Mouse (Mus musculus) MEL (cell line): Measurements from ENCODE around the gene Cfap36. TPM values are rescaled to one million over a fixed set of nuclear protein-coding genes. Genes with fewer than 3 reads are reported as not detected.

Source experiments
- DNase-seq: peaks from one replicate; pipeline ENCODE4 v3.0.0; 2011; ENCODE audit warnings: low read depth, low spot score
- H3K27ac ChIP-seq: 2 replicates; pipeline ENCODE4 v1.5.1; 2012; ENCODE audit warnings: low read depth, mild to moderate bottlenecking, control low read depth, low read length, moderate library complexity; ENCODE audit not compliant: control insufficient read depth
- H3K27me3 ChIP-seq, 2 experiments: fragments of 150-350 bp in 1 of 2; sonication (generic) in 1 of 2; 2 replicates each; pipeline ENCODE4 v1.6.1; 2012; ENCODE audit warnings: low read length in 2 of 2, mild to moderate bottlenecking in 2 of 2, improper control_type of control experiment in 1 of 2, moderate library complexity in 1 of 2; ENCODE audit not compliant: insufficient read depth in 2 of 2, control insufficient read depth in 1 of 2
- H3K36me3 ChIP-seq, 2 experiments: 2 replicates each; pipeline ENCODE4 v1.6.1; 2012 to 2014; ENCODE audit warnings: low read length in 2 of 2, improper control_type of control experiment in 1 of 2, inconsistent platforms in 1 of 2, mild to moderate bottlenecking in 1 of 2; ENCODE audit not compliant: insufficient read depth in 2 of 2, control insufficient read depth in 1 of 2
- H3K4me1 ChIP-seq, 2 experiments: fragments of 150-350 bp in 1 of 2; sonication (generic) in 1 of 2; 2 replicates each; pipeline ENCODE4 v1.6.1; 2012; ENCODE audit warnings: low read length in 2 of 2, improper control_type of control experiment in 1 of 2, mild to moderate bottlenecking in 1 of 2; ENCODE audit not compliant: insufficient read depth in 2 of 2, control insufficient read depth in 1 of 2
- H3K4me3 ChIP-seq, 2 experiments: fragments of 150-350 bp in 1 of 2; sonication (generic) in 1 of 2; 2 replicates each; pipeline ENCODE4 v1.5.1; 2012; ENCODE audit warnings: low read depth in 2 of 2, low read length in 2 of 2, mild to moderate bottlenecking in 2 of 2, moderate library complexity in 2 of 2, control low read depth in 1 of 2, improper control_type of control experiment in 1 of 2; ENCODE audit not compliant: control insufficient read depth in 1 of 2, insufficient read depth in 1 of 2
- H3K79me2 ChIP-seq: 2 replicates; pipeline ENCODE4 v1.6.1; 2012; ENCODE audit warnings: mild to moderate bottlenecking, low read length, moderate library complexity; ENCODE audit not compliant: control insufficient read depth, poor library complexity, insufficient read depth
- H3K9ac ChIP-seq: 2 replicates; pipeline ENCODE4 v1.6.1; 2012; ENCODE audit warnings: low read depth, mild to moderate bottlenecking, control low read depth, low read length, moderate library complexity; ENCODE audit not compliant: control insufficient read depth, poor library complexity, severe bottlenecking
- H3K9me3 ChIP-seq: fragments of 150-350 bp; sonication (generic); replicated peaks from 2 replicates; pipeline ENCODE4 v1.6.1; 2012; ENCODE audit warnings: mild to moderate bottlenecking, low read length, improper control_type of control experiment, moderate library complexity; ENCODE audit not compliant: insufficient read depth
- BHLHE40 ChIP-seq: IDR thresholded peaks from 2 replicates; pipeline ENCODE4 v1.6.1; 2012; ENCODE audit warnings: low read depth, mild to moderate bottlenecking, inconsistent platforms, low read length, improper control_type of control experiment, borderline replicate concordance
- CHD1 ChIP-seq: IDR thresholded peaks from 2 replicates; pipeline ENCODE4 v1.6.1; 2012; ENCODE audit warnings: low read depth, mild to moderate bottlenecking, inconsistent platforms, low read length, improper control_type of control experiment
- CTCF ChIP-seq, 3 experiments: IDR thresholded peaks in 2 of 3; conservative IDR thresholded peaks in 1 of 3; 2 replicates each; pipeline ENCODE4 v1.5.1; 2011 to 2012; ENCODE audit warnings: low read length in 3 of 3, low read depth in 2 of 3, mild to moderate bottlenecking in 2 of 3, improper control_type of control experiment in 1 of 3, inconsistent platforms in 1 of 3, mixed read lengths in 1 of 3, moderate library complexity in 1 of 3; ENCODE audit not compliant: control insufficient read depth in 1 of 3, insufficient read depth in 1 of 3, poor library complexity in 1 of 3, severe bottlenecking in 1 of 3
- ELF1 ChIP-seq: IDR thresholded peaks from 2 replicates; pipeline ENCODE4 v1.6.1; 2014; ENCODE audit warnings: low read depth, mild to moderate bottlenecking, inconsistent platforms, low read length, improper control_type of control experiment, moderate library complexity
- EP300 ChIP-seq, 2 experiments: IDR thresholded peaks; 2 replicates each; pipeline ENCODE4 v1.6.1; 2011; ENCODE audit warnings: improper control_type of control experiment in 2 of 2, low read length in 2 of 2, low read depth in 1 of 2, mild to moderate bottlenecking in 1 of 2
- ETS1 ChIP-seq: IDR thresholded peaks from 2 replicates; pipeline ENCODE4 v1.6.1; 2012; ENCODE audit warnings: low read depth, mild to moderate bottlenecking, inconsistent platforms, low read length, improper control_type of control experiment, moderate library complexity
- GATA1 ChIP-seq: IDR thresholded peaks from 2 replicates; pipeline ENCODE4 v1.6.1; 2011; ENCODE audit warnings: low read depth, low read length, improper control_type of control experiment
- KAT2A ChIP-seq: conservative IDR thresholded peaks from 2 replicates; pipeline ENCODE4 v1.6.1; 2012; ENCODE audit warnings: low read depth, low read length, improper control_type of control experiment, inconsistent platforms
- MEF2A ChIP-seq: IDR thresholded peaks from 2 replicates; pipeline ENCODE4 v1.6.1; 2014; ENCODE audit warnings: low read depth, mild to moderate bottlenecking, inconsistent platforms, low read length, improper control_type of control experiment; ENCODE audit not compliant: poor library complexity, insufficient replicate concordance, severe bottlenecking; ENCODE audit errors: extremely low read depth
- MYB ChIP-seq: IDR thresholded peaks from 2 replicates; pipeline ENCODE4 v1.6.1; 2011; ENCODE audit warnings: mild to moderate bottlenecking, low read depth, low read length, improper control_type of control experiment
- NRF1 ChIP-seq: IDR thresholded peaks from 2 replicates; pipeline ENCODE4 v1.6.1; 2014; ENCODE audit warnings: low read depth, mild to moderate bottlenecking, inconsistent platforms, low read length, improper control_type of control experiment, moderate library complexity; ENCODE audit not compliant: poor library complexity, insufficient read depth, severe bottlenecking
- RAD21 ChIP-seq: IDR thresholded peaks from 2 replicates; pipeline ENCODE4 v1.6.1; 2011; ENCODE audit warnings: mild to moderate bottlenecking, low read depth, low read length, improper control_type of control experiment
- SMC3 ChIP-seq: IDR thresholded peaks from 2 replicates; pipeline ENCODE4 v1.6.1; 2011; ENCODE audit warnings: low read depth, low read length, improper control_type of control experiment
- TAL1 ChIP-seq: IDR thresholded peaks from 2 replicates; pipeline ENCODE4 v1.6.1; 2012; ENCODE audit warnings: mild to moderate bottlenecking, inconsistent platforms, low read length, moderate library complexity, mixed read lengths
- TBP ChIP-seq: IDR thresholded peaks from 2 replicates; pipeline ENCODE4 v1.8.0; 2011; ENCODE audit warnings: low read depth, low read length, improper control_type of control experiment
- TCF12 ChIP-seq: IDR thresholded peaks from 2 replicates; pipeline ENCODE4 v1.6.1; 2014; ENCODE audit warnings: low read depth, mild to moderate bottlenecking, inconsistent platforms, low read length, improper control_type of control experiment, moderate library complexity
- ZC3H11A ChIP-seq: IDR thresholded peaks from 2 replicates; pipeline ENCODE4 v1.6.1; 2012; ENCODE audit warnings: low read depth, mild to moderate bottlenecking, inconsistent platforms, low read length, improper control_type of control experiment
- ZNF384 ChIP-seq: IDR thresholded peaks from 2 replicates; pipeline ENCODE4 v1.6.1; 2012; ENCODE audit warnings: low read depth, mild to moderate bottlenecking, inconsistent platforms, low read length, improper control_type of control experiment
- polyA plus RNA-seq, 2 experiments: library from polyadenylated mRNA; stranded (reverse) in 1 of 2; unstranded in 1 of 2; fragments of >175 nt in 1 of 2; fragments of >200 nt in 1 of 2; gene quantifications; 2 replicates each; pipeline versions ENCODE4 v1.2.1 to v1.2.4; 2012; ENCODE audit warnings: low replicate concordance in 2 of 2, low read depth in 1 of 2; ENCODE audit not compliant: insufficient read length in 2 of 2, insufficient read depth in 1 of 2, missing spikeins in 1 of 2
- total RNA-seq: library from RNA; depleted of rRNA; stranded (reverse); fragments of 300-350 nt; gene quantifications from 2 replicates; pipeline ENCODE4 v1.2.3, GENCODE M21; 2012

Gene Cfap36
- total and polyA plus RNA-seq, 3 experiments = 17.8 to 18.8 TPM; not detected in 1

DNA sequence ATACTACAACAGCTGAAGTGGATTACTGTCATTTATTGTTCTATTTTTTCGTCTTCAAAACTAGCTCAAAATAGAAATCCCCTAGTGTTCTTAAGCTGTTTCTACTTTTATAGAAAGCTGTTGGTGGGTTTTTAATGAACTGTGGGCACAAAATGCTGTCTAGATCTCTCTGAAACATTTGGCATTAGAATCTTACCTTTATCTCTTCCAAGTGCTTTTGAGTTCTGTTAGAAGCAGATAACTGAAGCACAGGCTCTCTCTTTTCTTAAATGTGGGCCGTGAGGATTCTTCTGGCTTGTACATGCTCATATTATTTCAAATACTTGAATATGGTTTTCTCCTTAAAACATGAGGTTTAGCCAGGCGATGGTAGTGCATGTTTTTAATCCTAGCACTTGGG lies 27.5 kb upstream of the Cfap36 start:
- Histone ChIP-seq H3K4me3 (no peak overlapping the region), H3K79me2 (no peaks in the 10 kb centered on the region), H3K9me3 (no peaks in the 10 kb centered on the region), H3K36me3 (peaks cover 0 to 2% of the 10 kb centered on the region in 2 experiments; a peak in 2 of 4 replicates), H3K27me3 (no peaks in the 10 kb centered on the region), H3K27ac (no peak overlapping the region), H3K4me1 (no peaks in the 10 kb centered on the region), H3K9ac (no peak overlapping the region)
- TF ChIP-seq TCF12 (peak; percentile 69; the same call in 1 of the 2 replicates), GATA1 (peak; percentile 68), EP300 (IDR thresholded peaks at IDR 0.05; ENCODE audit: low read depth in 1 of 2, low read length in 2 of 2) (peak; percentile 13 to 52; a peak in 1 of 4 replicates), TAL1 (no peak), ZNF384 (no peak)
- peak; percentile 18 for DNase-seq

DNA sequence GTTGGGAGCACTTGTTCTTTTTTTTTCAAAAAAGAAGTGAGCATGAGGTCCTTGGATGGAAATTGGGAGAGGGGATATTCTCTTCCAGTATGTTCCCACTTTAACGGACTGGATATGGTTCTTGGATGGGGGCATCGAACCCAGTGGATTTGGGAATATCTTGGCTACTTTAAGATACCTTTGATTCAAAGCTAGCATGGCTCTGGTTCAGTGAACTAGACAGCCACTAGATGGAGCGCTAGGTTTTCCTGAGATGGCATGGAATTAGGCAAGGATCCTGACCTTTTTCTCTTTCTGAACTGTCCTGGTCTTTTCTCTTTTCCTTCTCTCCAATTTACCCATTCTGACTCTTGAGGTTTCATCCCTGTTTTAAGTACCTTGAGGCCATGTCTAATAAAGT lies 20.6 kb upstream of the Cfap36 start:
- H3K4me1 ChIP-seq = no peaks in the 10 kb centered on the region
- H3K27ac ChIP-seq = no peak overlapping the region
- H3K9me3 ChIP-seq = no peaks in the 10 kb centered on the region
- peak; percentile 65 for DNase-seq
- no peaks in the 10 kb centered on the region for H3K79me2 ChIP-seq
- no peak overlapping the region for H3K9ac ChIP-seq
- H3K4me3 ChIP-seq = no peak overlapping the region
- H3K27me3 ChIP-seq = no peaks in the 10 kb centered on the region; a peak in 1 of 4 replicates
- H3K36me3 ChIP-seq = no peaks in the 10 kb centered on the region
- TF ChIP-seq BHLHE40 (no peak), TBP (no peak), MEF2A (no peak), MYB (no peak), TCF12 (no peak), SMC3 (peak; percentile 92), RAD21 (peak; percentile 93), NRF1 (no peak), KAT2A (no peak), GATA1 (no peak), CTCF (IDR thresholded peaks at IDR 0.05 in 2 of 3, conservative IDR thresholded peaks at IDR 0.05 in 1 of 3; ENCODE audit: control insufficient read depth in 1 of 3, insufficient read depth in 1 of 3, low read depth in 2 of 3, low read length in 3 of 3, poor library complexity in 1 of 3, severe bottlenecking in 1 of 3) (peak; percentile 59 to 91 (median 74)), ZC3H11A (peak; percentile 92), ELF1 (0 out of 2 replicates have a peak, but pooled peaks have one; percentile 8), ETS1 (no peak), CHD1 (no peak)
- TF ChIP-seq, all 39 proteins: peak for 5
